Mouse (Mus musculus): Measurements from ENCODE around the gene Taar7f. TPM values are rescaled to one million over a fixed set of nuclear protein-coding genes. Genes with fewer than 3 reads are reported as not detected.
"Not testable (repeated sequence)": the region's sequence is repeated elsewhere in the genome, so short reads cannot be mapped to it uniquely, and the experiment has no call there.

Gene Taar7f
- total RNA-seq (2022) = not detected

DNA sequence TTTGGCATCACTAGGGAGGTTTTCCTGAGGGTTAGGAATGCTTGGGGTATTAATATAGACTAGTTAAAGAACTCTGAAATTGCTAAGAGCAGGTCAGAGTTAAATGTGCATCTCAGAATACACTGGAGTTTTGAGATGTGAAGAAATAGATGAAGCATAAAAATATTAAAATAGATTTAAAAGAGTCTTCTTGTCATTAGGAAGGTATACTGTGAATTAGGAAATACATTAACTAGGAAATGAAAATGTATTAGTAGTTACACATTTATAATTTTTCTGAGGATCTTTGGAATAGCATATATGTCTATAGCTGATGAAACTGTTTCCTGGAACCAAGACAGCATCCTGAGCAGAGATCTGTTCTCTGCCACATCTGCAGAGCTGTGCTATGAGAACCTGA is at the start of gene Taar7f:
Taar7f (plus strand) TSS at position 301 of the 400 bp plus-strand sequence.
- no peak for DNase-seq (ENCODE audit: low spot score in 2 of 2)

DNA sequence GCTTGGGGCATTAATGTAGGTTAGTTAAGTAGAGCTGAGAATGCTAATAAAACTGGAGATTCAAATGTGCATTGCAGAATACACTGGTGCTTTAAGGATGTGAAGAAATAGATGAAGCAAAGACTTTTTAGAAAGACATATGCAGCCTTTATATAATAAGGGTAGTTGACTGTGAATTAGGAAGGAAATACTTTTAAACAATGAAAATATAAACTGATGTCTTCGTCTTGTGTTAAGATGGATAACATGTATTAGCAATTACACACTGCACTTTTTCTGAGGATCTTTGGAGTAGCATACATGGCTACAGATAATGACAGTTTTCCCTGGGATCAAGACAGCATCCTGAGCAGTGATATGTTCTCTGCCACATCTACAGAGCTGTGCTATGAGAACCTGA is 49.7 kb upstream of the Taar7f start, which contains the start of gene Taar7b:
Taar7b (plus strand) TSS at position 301 of the 400 bp plus-strand sequence.
- DNase-seq (ENCODE audit: low spot score in 2 of 2) = no peak

DNA sequence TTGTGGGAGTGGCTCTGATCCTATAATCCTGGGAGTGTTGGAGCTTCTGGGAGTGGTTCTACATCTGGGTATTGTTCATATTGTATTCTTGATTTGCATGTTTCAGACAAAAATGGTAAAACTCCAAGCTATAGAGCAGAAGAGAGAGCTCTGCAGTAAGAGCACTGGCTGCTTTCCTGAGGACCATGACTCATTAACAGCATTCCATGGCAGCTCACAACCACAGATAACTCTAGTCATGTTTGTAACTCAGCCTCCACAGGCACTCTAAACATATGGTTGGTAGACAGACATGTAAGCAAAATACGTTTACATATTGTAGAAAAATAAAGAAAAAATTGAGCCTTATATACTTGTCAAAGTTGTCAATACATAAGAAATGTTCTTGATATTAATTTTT is 42.9 kb upstream of the Taar7f start:
- DNase-seq (ENCODE audit: low spot score in 2 of 2) = no peak

DNA sequence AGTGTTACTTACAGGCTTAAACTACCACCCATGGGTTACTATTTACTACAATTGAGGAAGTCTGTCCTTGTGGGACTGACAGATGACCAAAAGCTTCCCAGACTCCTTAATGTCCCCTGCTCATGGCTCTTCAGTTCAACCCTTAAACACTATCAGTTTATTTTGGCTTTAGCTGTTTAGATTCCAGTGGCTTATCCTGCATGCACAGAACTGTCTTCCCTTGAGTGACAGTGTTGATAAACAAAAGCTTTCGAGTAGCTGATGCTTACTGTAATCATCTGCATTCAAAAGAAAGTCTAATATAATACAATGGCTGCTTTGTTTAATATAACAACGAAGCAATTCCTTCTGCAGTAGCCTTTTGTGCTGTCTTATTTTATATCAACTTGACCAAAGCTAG is 42.3 kb upstream of the Taar7f start:
- no peak for DNase-seq (ENCODE audit: low spot score in 2 of 2)

DNA sequence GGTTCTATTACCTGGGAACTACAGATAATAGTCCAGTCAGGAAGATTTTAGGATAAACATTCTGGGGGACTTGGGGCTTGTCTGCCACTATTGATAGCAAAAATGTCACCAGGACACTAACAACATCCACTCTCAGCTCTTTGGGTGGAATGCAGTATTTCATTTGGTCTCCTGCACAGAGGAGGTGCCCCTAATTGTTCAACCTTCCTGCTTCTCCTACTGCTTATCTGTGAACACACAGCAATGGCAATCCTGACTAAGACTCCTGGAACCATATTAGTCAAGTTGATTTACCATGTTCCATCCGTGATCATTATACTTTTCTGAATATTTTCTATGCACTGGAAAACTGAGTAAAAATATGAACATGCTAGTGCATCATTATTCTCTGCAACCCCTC is 41.2 kb upstream of the Taar7f start:
- no peak for DNase-seq (ENCODE audit: low spot score in 2 of 2)

DNA sequence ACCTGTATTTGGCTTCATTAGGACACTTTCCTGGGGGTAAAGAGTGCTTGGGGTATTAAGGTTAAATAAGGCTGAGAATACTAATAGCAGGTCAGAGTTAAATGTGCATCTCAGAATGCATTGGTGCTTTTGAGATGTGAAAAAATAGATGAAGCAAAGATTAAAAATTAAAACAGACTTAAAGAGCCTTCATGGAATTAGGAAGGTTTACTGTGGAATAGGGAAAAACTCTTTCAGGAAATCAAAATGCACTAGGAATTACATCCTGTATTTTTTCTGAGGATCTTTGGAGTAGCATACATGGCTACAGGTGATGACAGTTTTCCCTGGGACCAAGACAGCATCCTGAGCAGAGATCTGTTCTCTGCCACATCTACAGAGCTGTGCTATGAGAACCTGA is 22.4 kb upstream of the Taar7f start, which contains the start of gene Taar7d:
Taar7d (plus strand) TSS at position 301 of the 400 bp plus-strand sequence.
- no peak for DNase-seq (ENCODE audit: low spot score in 2 of 2)

DNA sequence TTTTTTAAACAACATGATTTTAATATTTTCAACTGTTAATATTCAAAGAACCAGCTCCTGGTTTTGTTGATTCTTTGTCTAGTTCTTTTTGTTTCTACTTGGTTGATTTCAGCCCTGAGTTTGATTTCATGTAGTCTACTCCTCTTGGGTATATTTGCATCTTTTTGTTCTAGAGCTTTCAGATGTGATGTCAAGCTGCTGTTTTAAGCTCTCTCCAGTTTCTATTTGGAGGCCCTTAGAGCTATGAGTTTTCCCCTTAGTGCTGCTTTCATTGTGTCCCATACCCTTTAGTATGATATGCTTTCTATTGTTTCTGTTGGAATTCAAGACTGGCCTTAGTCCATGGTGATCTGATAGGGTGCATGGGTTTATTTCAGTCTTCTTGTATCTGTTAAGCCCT is 18.0 kb upstream of the Taar7f start:
- no peak for DNase-seq (ENCODE audit: low spot score in 2 of 2)

DNA sequence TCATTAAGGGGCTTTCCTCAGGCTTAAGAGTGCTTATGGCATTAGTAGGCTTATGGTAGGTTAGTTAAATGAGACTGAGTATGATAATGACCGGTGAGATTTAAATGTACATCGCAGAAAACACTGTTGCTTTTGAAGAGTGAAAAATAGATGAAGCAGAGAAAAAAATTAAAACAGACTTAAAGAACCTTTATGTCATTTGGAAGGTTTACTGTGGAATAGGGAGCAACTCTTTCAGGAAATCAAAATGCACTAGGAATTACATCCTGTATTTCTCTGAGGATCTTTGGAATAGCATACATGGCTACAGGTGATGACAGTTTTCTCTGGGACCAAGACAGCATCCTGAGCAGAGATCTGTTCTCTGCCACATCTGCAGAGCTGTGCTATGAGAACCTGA is 12.0 kb upstream of the Taar7f start, which contains the start of gene Taar7e:
Taar7e (plus strand) TSS at position 301 of the 400 bp plus-strand sequence.
- no peak for DNase-seq (ENCODE audit: low spot score in 2 of 2)

DNA sequence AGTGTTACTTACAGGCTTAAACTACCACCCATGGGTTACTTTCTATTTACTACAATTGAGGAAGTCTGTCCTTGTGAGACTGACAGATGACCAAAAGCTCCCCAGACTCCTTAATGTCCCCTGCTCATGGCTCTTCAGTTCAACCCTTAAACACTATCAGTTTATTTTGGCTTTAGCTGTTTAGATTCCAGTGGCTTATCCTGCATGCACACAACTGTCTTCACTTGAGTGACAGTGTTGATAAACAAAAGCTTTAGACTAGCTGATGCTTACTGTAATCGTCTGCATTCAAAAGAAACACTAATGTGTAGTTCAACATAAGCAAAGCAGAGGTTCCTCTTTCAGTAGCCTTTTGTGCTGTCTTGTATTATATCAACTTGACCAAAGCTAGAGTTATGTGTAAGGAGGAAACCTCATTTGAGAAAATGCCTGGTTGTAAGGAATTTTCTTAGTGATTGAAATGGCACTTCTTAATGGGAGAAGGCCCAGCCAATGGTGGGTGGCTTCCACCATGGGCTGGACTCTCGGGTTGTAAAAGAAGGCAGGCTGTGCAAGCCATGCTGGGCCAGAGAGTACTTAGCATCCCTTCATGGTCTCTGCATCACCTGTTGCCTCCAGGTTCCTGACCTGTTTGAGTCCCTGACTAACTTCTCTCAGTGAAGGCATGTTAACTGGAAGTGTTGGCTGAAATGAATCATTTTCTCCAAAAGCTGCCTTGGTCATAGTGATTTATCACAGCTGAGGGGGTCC is 9.0 kb upstream of the Taar7f start:
- no peak for DNase-seq (ENCODE audit: low spot score in 2 of 2)

DNA sequence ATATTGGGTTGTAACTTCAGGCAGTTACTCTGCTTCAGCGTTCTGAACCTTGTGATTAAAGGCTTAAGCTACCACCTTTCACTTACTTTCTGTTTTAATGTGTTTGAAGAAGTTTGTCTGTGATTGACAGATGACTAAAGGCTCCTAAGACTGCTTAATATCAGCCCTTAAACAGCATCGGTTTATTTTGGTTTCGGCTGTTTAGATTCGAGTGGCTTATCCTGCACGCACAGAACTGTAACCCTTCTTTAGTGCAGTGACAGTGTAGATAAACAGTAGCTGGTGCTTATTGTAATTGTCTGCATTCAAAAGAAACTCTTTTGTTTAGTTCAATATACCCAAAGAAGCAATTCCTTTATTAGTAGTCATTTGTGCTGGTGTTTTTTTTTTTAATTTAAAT is 2.7 kb downstream of the Taar7f start:
- no peak for DNase-seq (ENCODE audit: low spot score in 2 of 2)

DNA sequence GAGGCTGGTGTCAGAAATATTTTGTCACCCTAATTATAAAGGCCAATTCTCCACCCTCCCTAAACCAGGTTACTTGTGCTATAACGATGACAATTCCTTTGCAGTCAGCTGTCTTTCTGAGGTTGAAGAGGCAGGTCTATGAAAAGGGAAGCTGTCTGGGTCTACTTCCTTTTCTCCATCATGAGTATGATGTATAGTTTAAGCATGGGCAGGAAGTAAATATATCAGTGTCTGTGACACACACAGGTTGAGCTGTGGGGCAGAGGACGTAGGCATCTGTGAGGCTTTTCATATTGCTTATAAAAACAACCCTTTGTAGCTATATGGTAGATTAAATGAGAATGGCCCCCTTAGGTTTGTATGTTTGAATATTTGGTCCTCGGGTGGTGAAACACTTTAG is 9.7 kb downstream of the Taar7f start:
- no peak for DNase-seq (ENCODE audit: low spot score in 2 of 2)

DNA sequence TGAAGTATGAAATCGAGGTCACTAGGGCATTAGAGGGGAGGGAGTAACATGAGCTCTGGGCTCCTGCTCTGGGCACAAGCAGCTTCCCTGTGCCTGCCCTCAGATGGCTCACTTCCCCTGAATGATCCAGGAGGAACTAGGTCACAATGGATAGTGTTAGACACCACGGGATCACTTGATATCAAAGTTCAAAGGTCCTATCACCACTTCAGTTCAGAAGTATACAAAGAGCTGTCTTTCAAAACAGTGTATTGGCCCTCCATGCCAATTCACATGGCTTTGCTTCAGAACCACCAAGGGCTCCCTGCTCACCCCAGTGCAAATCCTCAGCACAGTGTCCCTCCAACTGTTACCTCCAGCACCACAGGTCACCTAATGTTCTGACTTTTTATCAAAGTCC is 25.4 kb downstream of the Taar7f start:
- DNase-seq (ENCODE audit: low spot score in 2 of 2) = not testable (repeated sequence)

DNA sequence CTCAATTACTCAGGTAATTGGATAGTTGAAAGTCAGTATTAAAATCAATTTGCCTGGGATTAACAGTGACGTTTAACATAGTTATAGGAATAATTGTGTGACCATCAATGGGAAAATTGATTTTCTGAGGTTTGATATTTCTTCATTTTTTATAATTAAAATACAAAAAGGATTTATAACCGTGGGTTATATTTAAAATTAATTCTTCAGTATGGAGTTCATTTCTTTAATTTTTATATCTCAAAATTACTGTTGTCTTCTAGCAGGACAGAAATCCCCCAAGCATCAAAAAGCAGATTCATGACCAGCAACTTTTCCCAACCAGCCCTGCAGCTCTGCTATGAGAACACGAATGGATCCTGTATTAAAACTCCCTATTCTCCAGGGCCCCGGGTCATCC is 26.9 kb downstream of the Taar7f start, which contains the start of gene Taar8a:
Taar8a (plus strand) TSS at position 301 of the 400 bp plus-strand sequence.
- DNase-seq (ENCODE audit: low spot score in 2 of 2) = not testable (repeated sequence)

DNA sequence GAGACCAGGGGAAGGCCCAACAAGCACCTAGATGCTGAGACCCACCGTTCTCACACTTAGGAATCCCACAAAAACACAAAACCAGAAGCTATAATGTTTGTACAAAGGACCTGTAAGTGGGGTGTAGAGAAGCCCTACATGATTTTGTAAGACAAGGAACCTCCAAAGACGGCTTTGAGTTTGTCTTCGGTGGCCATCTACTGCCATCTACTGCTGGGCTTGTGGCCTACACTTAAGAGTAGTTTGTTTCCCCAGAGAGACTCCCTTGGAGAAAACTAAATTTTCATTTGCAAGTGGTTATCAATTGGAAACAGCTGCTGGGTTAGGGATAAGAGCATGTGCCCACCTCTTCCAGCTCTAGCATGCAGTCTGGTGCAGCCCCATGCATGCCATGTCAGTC is 30.9 kb downstream of the Taar7f start:
- DNase-seq (ENCODE audit: low spot score in 2 of 2) = peak; percentile 2 to 34

DNA sequence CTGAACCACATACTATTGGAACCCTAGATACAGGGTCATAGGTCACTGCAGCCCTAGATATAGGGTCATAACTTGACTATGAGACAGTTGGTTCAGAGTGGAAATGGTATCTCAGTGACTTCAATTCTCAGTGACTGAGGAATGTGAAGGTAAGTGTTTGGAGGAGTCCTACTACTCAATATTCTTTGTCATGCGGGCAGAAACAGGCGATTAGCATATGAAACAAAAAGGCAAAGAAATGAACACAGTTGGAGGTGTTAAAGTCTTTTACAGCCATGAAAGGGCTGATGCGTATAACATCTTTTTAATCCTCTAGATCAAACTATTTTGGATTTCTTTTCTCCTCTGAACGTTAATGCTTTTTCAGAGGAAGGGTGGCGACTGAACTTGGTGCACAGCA is 36.6 kb downstream of the Taar7f start:
- no peak for DNase-seq (ENCODE audit: low spot score in 2 of 2)

DNA sequence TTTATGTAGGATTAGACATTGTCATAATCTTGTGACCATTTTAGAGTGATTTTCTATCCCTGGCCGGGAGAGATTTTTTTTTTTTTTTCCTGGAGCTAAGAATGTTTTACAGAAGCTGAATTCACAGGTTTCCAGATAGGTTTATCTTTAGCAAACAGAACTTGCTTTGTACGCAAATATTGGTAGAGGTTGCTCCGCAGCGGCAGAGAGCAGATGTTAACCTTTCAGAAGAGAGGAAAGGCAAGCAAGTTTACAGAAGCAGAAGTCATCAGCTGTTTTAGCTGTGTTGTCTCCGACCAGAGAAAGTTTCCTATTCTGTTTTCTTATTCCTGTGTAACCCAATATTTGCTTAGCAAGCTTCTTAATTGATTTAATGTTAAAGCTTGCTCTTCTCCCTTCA is 37.2 kb downstream of the Taar7f start:
- DNase-seq (ENCODE audit: low spot score in 2 of 2) = no peak

DNA sequence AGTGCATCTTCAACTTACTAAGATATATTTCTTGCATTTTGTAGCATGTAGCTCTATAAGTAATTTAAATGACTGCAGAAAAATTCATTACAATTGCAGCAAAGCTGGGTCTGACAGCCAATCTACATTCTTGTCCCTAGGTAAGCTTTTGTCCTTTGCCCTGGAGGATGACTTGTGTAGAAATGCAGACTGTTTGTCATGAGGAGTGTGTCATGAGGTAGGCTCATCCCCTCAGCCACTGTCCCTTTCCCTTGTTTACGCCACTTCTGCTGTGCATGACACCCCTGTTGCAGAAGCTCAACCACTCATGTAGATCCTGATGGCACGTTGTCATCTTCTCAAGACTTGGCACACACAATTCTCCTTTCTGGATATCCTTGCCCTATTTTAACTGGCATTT is 37.9 kb downstream of the Taar7f start:
- no peak for DNase-seq (ENCODE audit: low spot score in 2 of 2)

DNA sequence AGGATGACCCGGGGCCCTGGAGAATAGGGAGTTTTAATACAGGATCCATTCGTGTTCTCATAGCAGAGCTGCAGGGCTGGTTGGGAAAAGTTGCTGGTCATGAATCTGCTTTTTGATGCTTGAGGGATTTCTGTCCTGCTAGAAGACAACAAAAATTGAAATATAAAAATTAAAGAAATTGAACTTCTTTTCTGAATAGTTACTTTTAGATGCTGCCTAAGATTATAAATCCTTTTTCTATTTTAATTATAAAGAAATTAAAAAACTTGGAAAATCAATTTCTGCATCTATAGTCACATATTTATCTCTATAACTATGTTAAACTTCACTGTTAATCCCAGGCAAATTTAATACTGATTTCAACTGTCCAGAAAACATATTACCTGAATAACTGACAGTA is 42.9 kb downstream of the Taar7f start, which contains the start of gene Taar8b:
Taar8b (minus strand) TSS at position 101 of the 400 bp plus-strand sequence.
- no peak for DNase-seq (ENCODE audit: low spot score in 2 of 2)

DNA sequence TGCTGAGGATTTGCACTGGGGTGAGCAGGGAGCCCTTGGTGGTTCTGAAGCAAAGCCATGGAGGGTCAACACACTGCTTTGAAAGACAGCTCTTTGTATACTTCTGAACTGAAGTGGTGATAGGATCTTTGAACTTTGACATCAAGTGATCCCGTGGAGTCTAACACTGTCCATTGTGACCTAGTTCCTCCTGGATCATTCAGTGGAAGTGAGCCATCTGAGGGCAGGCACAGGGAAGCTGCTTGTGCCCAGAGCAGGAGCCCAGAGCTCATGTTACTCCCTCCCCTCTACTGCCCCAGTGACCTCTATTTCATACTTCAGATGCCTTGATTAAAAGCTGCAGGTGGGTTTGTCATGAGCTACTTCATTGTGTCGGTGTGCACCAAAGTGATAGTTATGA is 47.7 kb downstream of the Taar7f start:
- not testable (repeated sequence) for DNase-seq (ENCODE audit: low spot score in 2 of 2)
